Mouse (Mus musculus) subcutaneous adipose tissue, adult 2 months (tissue): ENCODE measurements around the gene Spen. TPM values are rescaled to one million over a fixed set of nuclear protein-coding genes. Genes with fewer than 3 reads are reported as not detected.

Experiments used
- polyA plus RNA-seq: library from polyadenylated mRNA; depleted of rRNA; stranded (reverse); fragments of >200 nt; gene quantifications from 2 replicates; pipeline ENCODE4 v1.2.3, GENCODE M21; 2012; ENCODE audit warnings: low replicate concordance; rRNA removed

Spen gene
- 8.9 and 13.8 TPM in 2 replicates for polyA plus RNA-seq

GRCm38 (mm10) chr4:141538408-141539212, at the start of gene Spen:
Gene Spen (minus strand): TSS chr4:141538597.

GRCm38 (mm10) chr4:141444451-141445327, 93.7 kb downstream of the Spen start, which contains the start of gene Zbtb17:
Gene Zbtb17 (plus strand): TSS chr4:141444654.

GRCm38 (mm10) chr4:141435974-141436373, 102.4 kb downstream of the Spen start, which contains the start of gene Srarp:
Gene Srarp (minus strand): TSS chr4:141436105.

DNA sequence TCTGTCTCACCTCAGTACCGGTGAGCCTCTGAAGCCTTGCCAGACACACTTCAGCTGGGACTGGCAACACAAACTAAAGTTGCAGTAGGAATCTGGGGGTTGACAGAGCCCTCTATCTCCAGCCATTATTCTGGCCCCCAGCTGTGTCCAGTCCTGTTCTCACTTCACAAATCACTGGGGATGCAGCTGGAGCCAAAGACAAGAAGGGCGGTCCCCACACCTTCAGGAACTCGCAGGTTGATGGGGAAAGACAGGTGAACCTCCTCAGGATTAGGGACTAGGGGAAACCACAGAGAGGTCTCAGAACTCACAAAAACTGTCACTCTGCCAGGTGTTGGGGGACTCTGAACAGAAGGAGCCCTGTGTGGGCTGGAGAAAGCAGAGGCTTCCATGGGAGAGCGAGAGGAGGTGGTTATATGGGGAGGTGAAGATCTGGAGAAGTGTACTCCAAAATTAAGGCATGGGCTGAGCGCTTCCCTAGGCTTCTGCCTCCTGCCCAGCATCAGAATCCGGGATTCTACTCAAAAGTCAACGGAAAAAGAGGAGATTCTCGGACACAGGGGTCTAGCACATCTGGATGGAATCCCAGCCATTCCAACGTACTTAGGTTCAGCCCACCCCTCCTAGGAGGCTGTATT, 118.1 kb downstream of the Spen start, which contains the start of gene Hspb7:
TSS of gene Hspb7 (plus strand) at position 588 of the 638 bp plus-strand sequence.

Other genes starting within 250 kb of the Spen start
- 11.6 and 12.9 TPM in 2 replicates for gene Epha2, start 237.4 kb downstream of the Spen start, polyA plus RNA-seq
- gene Fam131c, start 170.4 kb downstream of the Spen start, polyA plus RNA-seq, result 0.69 TPM in 1 of 2 replicates, not detected in the other
- gene Clcnka, start 139.9 kb downstream of the Spen start, polyA plus RNA-seq, result 0.09 TPM in 1 of 2 replicates, not detected in the other
- 0.08 TPM in 1 of 2 replicates, not detected in the other for gene Clcnkb, start 122.6 kb downstream of the Spen start, polyA plus RNA-seq
- gene Hspb7, start 117.8 kb downstream of the Spen start, polyA plus RNA-seq, result 2.4 and 24.9 TPM in 2 replicates
- gene Srarp, start 102.5 kb downstream of the Spen start, polyA plus RNA-seq, result 0.13 and 3.3 TPM in 2 replicates
- gene Zbtb17, start 93.9 kb downstream of the Spen start, polyA plus RNA-seq, result 21.7 and 37.9 TPM in 2 replicates
- gene Fblim1, start 67.5 kb upstream of the Spen start, polyA plus RNA-seq, result 20.7 and 65.4 TPM in 2 replicates
- 0.46 and 0.86 TPM in 2 replicates for gene Tmem82, start 80.0 kb upstream of the Spen start, polyA plus RNA-seq
- 1.8 and 3.0 TPM in 2 replicates for gene Slc25a34, start 85.2 kb upstream of the Spen start, polyA plus RNA-seq
- 41.7 and 65.7 TPM in 2 replicates for gene Plekhm2, start 126.3 kb upstream of the Spen start, polyA plus RNA-seq
- gene Rsc1a1, start 147.0 kb upstream of the Spen start, polyA plus RNA-seq, result 13.4 and 16.3 TPM in 2 replicates
- 10.9 and 18.8 TPM in 2 replicates for gene Ddi2, start 184.8 kb upstream of the Spen start, polyA plus RNA-seq
- 0.19 TPM in 1 of 2 replicates, not detected in the other for gene Agmat, start 208.1 kb upstream of the Spen start, polyA plus RNA-seq